Mouse (Mus musculus): ENCODE data around the gene Tmem164.

Gene Tmem164

GRCm38 (mm10) chrX:142688509-142688908 is 7.3 kb downstream of the Tmem164 start:
- CTCF ChIA-PET, result no interaction called here

GRCm38 (mm10) chrX:142693256-142693655 is 12.1 kb downstream of the Tmem164 start:
- CTCF ChIA-PET, result no interaction called here

GRCm38 (mm10) chrX:142694338-142694737 is 13.1 kb downstream of the Tmem164 start:
- CTCF ChIA-PET, result interaction anchor here (0.6 kb wide), 1 partner anchor 162 kb away, joined by 4 read pairs; no protein-coding TSS in a partner anchor

GRCm38 (mm10) chrX:142694856-142695255 is 13.7 kb downstream of the Tmem164 start:
- CTCF ChIA-PET, result no interaction called here

- CTCF ChIA-PET, result no interaction called here
These were observed 15.6 kb downstream of the Tmem164 start for GRCm38 (mm10) chrX:142696789-142697188.

- CTCF ChIA-PET, result no interaction called here
These were observed 16.5 kb downstream of the Tmem164 start for GRCm38 (mm10) chrX:142697545-142698204.

- CTCF ChIA-PET, result no interaction called here
These were observed 17.0 kb downstream of the Tmem164 start for GRCm38 (mm10) chrX:142698212-142698611.

- CTCF ChIA-PET, result no interaction called here
These were observed 20.9 kb downstream of the Tmem164 start for GRCm38 (mm10) chrX:142702094-142702493.

- CTCF ChIA-PET, result no interaction called here
These were observed 21.4 kb downstream of the Tmem164 start for GRCm38 (mm10) chrX:142702566-142702965.

- CTCF ChIA-PET, result no interaction called here
These were observed 22.7 kb downstream of the Tmem164 start for GRCm38 (mm10) chrX:142703953-142704352.

- CTCF ChIA-PET, result no interaction called here
These were observed 27.1 kb downstream of the Tmem164 start for GRCm38 (mm10) chrX:142708257-142708656.

GRCm38 (mm10) chrX:142716014-142716413 is 34.8 kb downstream of the Tmem164 start:
- CTCF ChIA-PET, result no interaction called here

- CTCF ChIA-PET, result interaction anchor here (0.5 kb wide), 1 partner anchor 83 kb away, joined by 12 read pairs; no protein-coding TSS in a partner anchor
These were observed 36.8 kb downstream of the Tmem164 start for GRCm38 (mm10) chrX:142717958-142718478.

- CTCF ChIA-PET, result no interaction called here
These were observed 37.6 kb downstream of the Tmem164 start for GRCm38 (mm10) chrX:142718759-142719158.

GRCm38 (mm10) chrX:142721897-142722296 is 40.7 kb downstream of the Tmem164 start:
- CTCF ChIA-PET, result no interaction called here

GRCm38 (mm10) chrX:142724203-142724602 is 43.0 kb downstream of the Tmem164 start:
- CTCF ChIA-PET, result no interaction called here

- CTCF ChIA-PET, result no interaction called here
These were observed 44.4 kb downstream of the Tmem164 start for GRCm38 (mm10) chrX:142725571-142725970.

- CTCF ChIA-PET, result no interaction called here
These were observed 45.1 kb downstream of the Tmem164 start for GRCm38 (mm10) chrX:142726311-142726710.

- CTCF ChIA-PET, result no interaction called here
These were observed 46.6 kb downstream of the Tmem164 start for GRCm38 (mm10) chrX:142727847-142728246.

- CTCF ChIA-PET, result no interaction called here
These were observed 47.8 kb downstream of the Tmem164 start for GRCm38 (mm10) chrX:142729040-142729439.

GRCm38 (mm10) chrX:142729482-142729881 is 48.3 kb downstream of the Tmem164 start:
- CTCF ChIA-PET, result no interaction called here

- CTCF ChIA-PET, result no interaction called here
These were observed 55.9 kb downstream of the Tmem164 start for GRCm38 (mm10) chrX:142737099-142737498.

GRCm38 (mm10) chrX:142737719-142738118 is 56.5 kb downstream of the Tmem164 start:
- CTCF ChIA-PET, result no interaction called here

- CTCF ChIA-PET, result interaction anchor here (0.9 kb wide), 1 partner anchor 14 kb away, joined by 6 read pairs; no protein-coding TSS in a partner anchor
These were observed 66.2 kb downstream of the Tmem164 start for GRCm38 (mm10) chrX:142747428-142747827.

Data from spleen, embryonic (tissue).